ENCODE assay signal across 8 mouse cellular contexts in the genomic region with DNA sequence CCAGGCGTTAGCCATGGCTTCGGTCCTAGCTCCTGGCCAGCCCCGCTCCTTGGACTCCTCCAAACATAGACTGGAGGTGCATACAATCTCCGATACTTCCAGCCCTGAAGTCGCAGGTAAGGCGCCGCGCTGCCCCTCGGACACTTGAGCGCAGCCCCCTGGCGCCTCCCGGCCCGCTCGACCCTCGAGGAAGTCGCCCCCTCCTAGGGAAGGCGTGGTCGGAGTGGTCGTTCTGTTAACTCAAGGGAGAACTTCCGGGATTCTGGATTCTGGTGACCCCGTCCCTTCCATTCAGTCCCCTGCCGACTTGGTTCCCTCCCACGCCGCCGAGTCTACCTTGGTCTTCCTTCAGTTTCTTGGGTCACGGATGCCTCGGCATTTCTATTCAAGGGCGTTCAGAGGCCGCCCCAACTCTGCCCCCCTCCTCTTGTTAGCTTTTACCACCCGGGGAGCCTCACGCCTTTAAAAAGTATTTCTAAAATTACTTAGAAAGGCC. TPM values are rescaled to one million over a fixed set of nuclear protein-coding genes. Genes with fewer than 3 reads are reported as not detected.
A peak's percentile ranks its signal among the peaks of the same experiment; 100 is the strongest.
DNase-seq lines count a peak whose midpoint lies in the region; ATAC-seq and TF ChIP-seq lines count a peak whose summit lies in the region.

No protein-coding gene starts in this region.

- intact Hi-C loops in gastrocnemius, adult 2 months (cut with DNase I): no loop called here
- intact Hi-C loops in gastrocnemius, postnatal 36 days (cut with DNase I): loop anchor here (10.0 kb wide), 1 partner anchor 1210 kb away; no protein-coding TSS in a partner anchor
- intact Hi-C loops in left cerebral cortex, adult 2 months (cut with DNase I): loop anchor here (2.0 to 5.0 kb wide), 3 partner anchors 16 to 1893 kb away; a partner anchor contains a TSS

- no peak for TF ChIP-seq CTCF in gastrocnemius, adult 2 months (IDR thresholded peaks at IDR 0.05)
- no peak for TF ChIP-seq CTCF in ES-Bruce4 (IDR thresholded peaks at IDR 0.05; ENCODE audit: low read depth, low read length)
- no peak for TF ChIP-seq CTCF in left cerebral cortex, adult 2 months (IDR thresholded peaks at IDR 0.05)

- H3K27ac ChIP-seq in gastrocnemius, adult 2 months: peak overlapping the region; percentile 96
- no peak overlapping the region for H3K27ac ChIP-seq in ES-Bruce4 (ENCODE audit: insufficient read depth, low read length)
- 0 out of 2 replicates have a peak overlapping the region, but pooled peaks have one; percentile 24 for H3K27ac ChIP-seq in midbrain, embryonic 10.5 days (replicated peaks)
- H3K27ac ChIP-seq in left cerebral cortex, adult 2 months: no peak overlapping the region

- TF ChIP-seq POLR2A in ES-Bruce4 (IDR thresholded peaks at IDR 0.05; ENCODE audit: insufficient read depth, low read length): no peak

- H3K36me3 ChIP-seq in ES-Bruce4 (ENCODE audit: control insufficient read depth, insufficient read depth, low read length, poor library complexity, severe bottlenecking): no peaks in the 10 kb centered on the region
- H3K36me3 ChIP-seq in midbrain, embryonic 10.5 days: no peaks in the 10 kb centered on the region

- DNase-seq in gastrocnemius, adult 2 months: no peak
- DNase-seq in gastrocnemius, postnatal 36 days: no peak
- peak; percentile 68 for DNase-seq in midbrain, embryonic 10.5 days (ENCODE audit: low spot score)
- no peak for DNase-seq in left cerebral cortex, adult 2 months (ENCODE audit: extremely low spot score in 1 of 2, low spot score in 2 of 2)
- DNase-seq in frontal cortex, postnatal 25 days (ENCODE audit: low spot score in 2 of 2): no peak
- DNase-seq in left cerebral cortex, adult 9 months (ENCODE audit: low spot score in 2 of 2): no peak

- H3K27me3 ChIP-seq in ES-Bruce4 (ENCODE audit: control insufficient read depth, insufficient read depth, low read length, poor library complexity, severe bottlenecking): peaks cover 32% of the 10 kb centered on the region
- peaks cover 100% of the 10 kb centered on the region for H3K27me3 ChIP-seq in midbrain, embryonic 10.5 days (ENCODE audit: low read depth, poor library complexity, severe bottlenecking)

- ATAC-seq in granulocyte monocyte progenitor cell, adult 5-6 weeks (replicated peaks; ENCODE audit: poor library complexity, severe bottlenecking): peak; percentile 3; the same call in 1 of the 2 replicates

- no peaks in the 10 kb centered on the region for H3K4me1 ChIP-seq in ES-Bruce4 (ENCODE audit: control insufficient read depth, insufficient read depth, low read length)
- H3K4me1 ChIP-seq in midbrain, embryonic 10.5 days: peaks cover 52% of the 10 kb centered on the region

- under 1% methylated on average over 31 of the region's 31 CpGs for WGBS in midbrain, embryonic 10.5 days

- 0 out of 2 replicates have a peak overlapping the region, but pooled peaks have one; percentile 14 for H3K9ac ChIP-seq in ES-Bruce4 (ENCODE audit: low read depth, poor library complexity, severe bottlenecking)

- peak overlapping the region; percentile 76 for H3K4me3 ChIP-seq in gastrocnemius, adult 2 months
- H3K4me3 ChIP-seq in ES-Bruce4 (ENCODE audit: low read depth, low read length): peak overlapping the region; percentile 77
- peak overlapping the region; percentile 66 for H3K4me3 ChIP-seq in midbrain, embryonic 10.5 days
- no peak overlapping the region for H3K4me3 ChIP-seq in left cerebral cortex, adult 2 months

- no peaks in the 10 kb centered on the region for H3K9me3 ChIP-seq in ES-Bruce4 (replicated peaks; ENCODE audit: control insufficient read depth, insufficient read depth, low read length, poor library complexity, severe bottlenecking)
- H3K9me3 ChIP-seq in midbrain, embryonic 10.5 days (replicated peaks): no peaks in the 10 kb centered on the region

- no peak for TF ChIP-seq EP300 in ES-Bruce4 (IDR thresholded peaks at IDR 0.05; ENCODE audit: insufficient read depth, low read depth, low read length)

RNA-seq across cellular contexts. Expression of a gene that starts 15.0 kb away (rescaled TPM):
- 1 to 10 TPM; 4.2 to 9.2 TPM for total RNA-seq in gastrocnemius, adult 2 months (2021)
- total RNA-seq in gastrocnemius, postnatal 36 days (2021): 1 to 10 TPM; 2.5 to 6.4 TPM
- 21.4 and 23.4 TPM in 2 replicates for polyA plus RNA-seq in ES-Bruce4 (2011; ENCODE audit: insufficient read depth, insufficient read length, low read depth, missing spikeins)
- total RNA-seq in granulocyte monocyte progenitor cell, adult 5-6 weeks (2014; fragmentation: Nextera tagmentation): not detected in 2 replicates
- not detected in 2 replicates for total RNA-seq in granulocyte monocyte progenitor cell, adult 5-6 weeks (2017)
- polyA plus RNA-seq in midbrain, embryonic 10.5 days (2016; fragmentation: Nextera tagmentation; extraction: Ambion mirVana): 27.8 and 47.0 TPM in 2 replicates
- total RNA-seq in left cerebral cortex, adult 2 months (2021): not detected

Comparison
In these comparisons a context has a peak if more than half of its experiments do, and no peak if none do; other contexts are left out.
1. H3K27ac ChIP-seq: peak in gastrocnemius, adult 2 months (single experiment) and midbrain, embryonic 10.5 days (single experiment); none in ES-Bruce4 (single experiment) and left cerebral cortex, adult 2 months (single experiment).